Mouse (Mus musculus) adrenal gland, postnatal 10 days (tissue): ENCODE data around the gene Nav3. TPM values are rescaled to one million over a fixed set of nuclear protein-coding genes. Genes with fewer than 3 reads are reported as not detected.

ENCODE experiments used
- DNase-seq: peaks from one replicate; pipeline ENCODE4 v3.0.0; 2021; ENCODE audit warnings: mixed read lengths
- total RNA-seq, 2 experiments: library from RNA; stranded (reverse); gene quantifications; 2 replicates each; pipeline ENCODE4 v1.2.3; 2021

Nav3 gene
- total RNA-seq, 2 experiments from 2014 or later, result 5.0 to 9.8 TPM

- no peak for DNase-seq
Observed at GRCm38 (mm10) chr10:109672896-109673295, 783.1 kb downstream of the Nav3 start.

- no peak for DNase-seq
Observed at GRCm38 (mm10) chr10:109667453-109667852, 788.6 kb downstream of the Nav3 start.

GRCm38 (mm10) chr10:109664629-109665317, 791.2 kb downstream of the Nav3 start:
- peak; percentile 85 for DNase-seq

GRCm38 (mm10) chr10:109651516-109651915, 804.5 kb downstream of the Nav3 start:
- no peak for DNase-seq

GRCm38 (mm10) chr10:109643598-109643997, 812.4 kb downstream of the Nav3 start:
- no peak for DNase-seq

GRCm38 (mm10) chr10:109641806-109642205, 814.2 kb downstream of the Nav3 start:
- DNase-seq, result no peak

GRCm38 (mm10) chr10:109637702-109638101, 818.3 kb downstream of the Nav3 start:
- no peak for DNase-seq
